Mouse (Mus musculus): ENCODE results near the gene Vrk2. TPM values are rescaled to one million over a fixed set of nuclear protein-coding genes. Genes with fewer than 3 reads are reported as not detected.

The Vrk2 gene
- polyA plus RNA-seq, 1 experiment from 2014 or later, result 12.8 TPM

DNA sequence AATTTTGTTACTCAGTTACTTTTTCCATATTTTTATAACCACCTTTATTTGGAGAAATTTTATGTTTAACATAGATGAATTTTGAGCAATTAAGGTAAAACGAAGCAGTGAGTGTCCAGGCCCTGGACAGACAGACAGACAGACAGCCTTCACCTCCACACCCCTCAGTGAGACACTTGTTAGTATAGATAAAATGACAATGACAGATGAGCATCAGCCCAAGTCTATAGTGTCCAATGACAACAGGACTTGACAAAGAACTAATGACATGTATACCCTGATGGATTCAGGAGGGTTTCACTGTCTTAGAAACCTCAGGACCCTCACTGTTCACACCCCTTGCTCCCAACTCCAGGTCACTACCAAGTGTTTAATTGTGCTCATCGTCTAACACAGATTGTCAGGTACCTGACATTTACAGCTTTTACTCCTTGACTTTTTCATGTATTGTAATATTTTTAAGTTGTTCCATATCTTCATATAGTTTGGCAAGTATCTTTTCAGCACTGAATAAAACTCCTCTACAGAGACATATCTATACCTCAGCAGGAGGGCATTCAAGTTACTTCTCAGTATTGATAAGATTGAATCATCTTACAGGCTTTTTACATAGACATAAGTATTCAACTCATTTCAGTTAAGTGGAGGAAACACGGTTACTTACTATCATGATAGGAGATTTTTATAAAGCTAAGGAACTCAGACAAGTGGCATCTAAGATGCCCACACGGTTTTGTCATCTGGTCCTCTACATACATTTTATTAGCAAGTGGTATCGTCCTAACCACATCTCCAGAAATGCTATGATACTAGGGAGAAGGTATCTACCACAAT lies 60.6 kb downstream of the Vrk2 start:
- ATAC-seq (ENCODE audit: low FRiP score, low TSS enrichment) (no peak), DNase-seq (ENCODE audit: low spot score) (no peak)
- Histone ChIP-seq H3K4me2 (replicated peaks; ENCODE audit: low read depth) (no peak overlapping the region), H3K4me3 (ENCODE audit: low read depth, low read length) (no peak overlapping the region), H3K4me1 (replicated peaks; ENCODE audit: control insufficient read depth, insufficient read depth) (no peaks in the 10 kb centered on the region), H3K27me3 (ENCODE audit: control insufficient read depth, insufficient read depth, low read length) (no peaks in the 10 kb centered on the region), H3K36me3 (ENCODE audit: control insufficient read depth, insufficient read depth, low read length) (no peaks in the 10 kb centered on the region), H3K27ac (replicated peaks) (no peak overlapping the region), H3K9ac (ENCODE audit: low read length) (no peak overlapping the region), H3K9me3 (ENCODE audit: control insufficient read depth, low read length) (no peaks in the 10 kb centered on the region)
- WGBS, result 90% methylated on average over 5 of the region's 5 CpGs
- TF ChIP-seq CTCF (IDR thresholded peaks at IDR 0.05; ENCODE audit: low read depth), result no peak
- TF ChIP-seq EP300 (optimal IDR thresholded peaks at IDR 0.05), result no peak

DNA sequence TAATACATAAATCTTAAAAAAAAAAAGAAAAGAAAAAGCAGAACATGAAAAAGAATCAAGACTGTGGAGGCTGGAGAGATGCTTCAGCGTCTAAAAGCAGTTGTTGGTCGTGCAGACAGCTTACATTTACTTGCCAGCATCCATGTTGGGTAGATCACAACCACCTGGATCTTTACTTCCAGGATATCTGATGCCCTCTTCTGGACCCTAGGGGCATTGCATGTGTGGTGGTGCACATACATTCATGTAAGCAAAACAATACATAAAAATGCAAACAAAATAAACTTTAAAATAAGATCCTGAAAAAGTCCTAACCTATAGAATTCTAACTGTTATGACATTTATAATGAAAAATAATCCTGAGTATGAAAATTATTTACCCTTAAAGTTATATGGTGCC lies 66.9 kb downstream of the Vrk2 start:
- Histone ChIP-seq H3K36me3 (ENCODE audit: control insufficient read depth, insufficient read depth, low read length) (no peaks in the 10 kb centered on the region; the same call in 1 of the 2 replicates), H3K9me3 (ENCODE audit: control insufficient read depth, low read length) (no peaks in the 10 kb centered on the region), H3K4me3 (ENCODE audit: low read depth, low read length) (no peak overlapping the region), H3K27ac (replicated peaks) (no peak overlapping the region), H3K9ac (ENCODE audit: low read length) (no peak overlapping the region), H3K4me2 (replicated peaks; ENCODE audit: low read depth) (no peak overlapping the region), H3K4me1 (replicated peaks; ENCODE audit: control insufficient read depth, insufficient read depth) (no peaks in the 10 kb centered on the region), H3K27me3 (ENCODE audit: control insufficient read depth, insufficient read depth, low read length) (no peaks in the 10 kb centered on the region)
- no peak for ATAC-seq (ENCODE audit: low FRiP score, low TSS enrichment)
- no peak for DNase-seq (ENCODE audit: low spot score)
- WGBS, result 91% methylated on average over 2 of the region's 2 CpGs
- TF ChIP-seq EP300 (optimal IDR thresholded peaks at IDR 0.05), result no peak
- peak; percentile 26; the same call in 1 of the 2 replicates for TF ChIP-seq CTCF (IDR thresholded peaks at IDR 0.05; ENCODE audit: low read depth)

GRCm38 (mm10) chr11:26518991-26519390 lies 74.8 kb downstream of the Vrk2 start:
- Histone ChIP-seq H3K36me3 (ENCODE audit: control insufficient read depth, insufficient read depth, low read length) (no peaks in the 10 kb centered on the region), H3K9me3 (ENCODE audit: control insufficient read depth, low read length) (no peaks in the 10 kb centered on the region), H3K27me3 (ENCODE audit: control insufficient read depth, insufficient read depth, low read length) (no peaks in the 10 kb centered on the region), H3K27ac (replicated peaks) (no peak overlapping the region), H3K4me2 (replicated peaks; ENCODE audit: low read depth) (no peak overlapping the region), H3K4me1 (replicated peaks; ENCODE audit: control insufficient read depth, insufficient read depth) (no peaks in the 10 kb centered on the region), H3K9ac (ENCODE audit: low read length) (no peak overlapping the region), H3K4me3 (ENCODE audit: low read depth, low read length) (no peak overlapping the region)
- DNase-seq (ENCODE audit: low spot score) (no peak), ATAC-seq (ENCODE audit: low FRiP score, low TSS enrichment) (no peak)
- TF ChIP-seq CTCF (IDR thresholded peaks at IDR 0.05; ENCODE audit: low read depth) (no peak), EP300 (optimal IDR thresholded peaks at IDR 0.05) (no peak)
- WGBS, result 74% methylated on average over 3 of the region's 3 CpGs

GRCm38 (mm10) chr11:26516086-26516485 lies 77.7 kb downstream of the Vrk2 start:
- no peaks in the 10 kb centered on the region for H3K27me3 ChIP-seq (ENCODE audit: control insufficient read depth, insufficient read depth, low read length)
- no peak overlapping the region for H3K4me2 ChIP-seq (replicated peaks; ENCODE audit: low read depth)
- no peak overlapping the region for H3K9ac ChIP-seq (ENCODE audit: low read length)
- H3K9me3 ChIP-seq (ENCODE audit: control insufficient read depth, low read length), result no peaks in the 10 kb centered on the region
- 55% methylated on average over 2 of the region's 2 CpGs for WGBS
- H3K4me3 ChIP-seq (ENCODE audit: low read depth, low read length), result no peak overlapping the region
- DNase-seq (ENCODE audit: low spot score) (no peak), ATAC-seq (ENCODE audit: low FRiP score, low TSS enrichment) (no peak)
- no peaks in the 10 kb centered on the region for H3K4me1 ChIP-seq (replicated peaks; ENCODE audit: control insufficient read depth, insufficient read depth)
- H3K36me3 ChIP-seq (ENCODE audit: control insufficient read depth, insufficient read depth, low read length), result no peaks in the 10 kb centered on the region
- TF ChIP-seq CTCF (IDR thresholded peaks at IDR 0.05; ENCODE audit: low read depth) (no peak), EP300 (optimal IDR thresholded peaks at IDR 0.05) (no peak)
- H3K27ac ChIP-seq (replicated peaks), result no peak overlapping the region

DNA sequence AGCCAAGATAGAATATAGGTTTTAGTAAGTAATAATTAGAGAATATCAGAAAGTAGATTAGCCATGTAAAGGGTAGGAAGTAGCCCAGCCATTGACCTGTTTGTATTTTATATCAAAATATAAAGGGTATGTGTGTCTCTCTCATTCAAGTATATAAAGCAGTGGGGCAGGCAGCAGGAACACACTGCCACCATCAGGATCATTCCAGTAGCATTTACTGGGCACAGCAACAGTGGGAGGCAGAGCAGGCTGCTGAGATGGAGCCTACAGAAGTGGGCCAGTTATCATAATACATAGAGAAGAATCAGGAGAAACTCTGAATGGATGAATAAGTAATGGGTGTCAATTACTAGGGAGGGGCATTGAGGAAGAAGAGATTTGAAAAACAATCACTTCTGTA lies 80.1 kb downstream of the Vrk2 start:
- Histone ChIP-seq H3K36me3 (ENCODE audit: control insufficient read depth, insufficient read depth, low read length) (no peaks in the 10 kb centered on the region), H3K4me1 (replicated peaks; ENCODE audit: control insufficient read depth, insufficient read depth) (no peaks in the 10 kb centered on the region), H3K4me2 (replicated peaks; ENCODE audit: low read depth) (no peak overlapping the region), H3K4me3 (ENCODE audit: low read depth, low read length) (no peak overlapping the region), H3K9me3 (ENCODE audit: control insufficient read depth, low read length) (no peaks in the 10 kb centered on the region), H3K27me3 (ENCODE audit: control insufficient read depth, insufficient read depth, low read length) (no peaks in the 10 kb centered on the region), H3K27ac (replicated peaks) (no peak overlapping the region), H3K9ac (ENCODE audit: low read length) (no peak overlapping the region)
- DNase-seq (ENCODE audit: low spot score), result no peak
- no peak for TF ChIP-seq EP300 (optimal IDR thresholded peaks at IDR 0.05)
- peak; percentile 53 for TF ChIP-seq CTCF (IDR thresholded peaks at IDR 0.05; ENCODE audit: low read depth)
- no peak for ATAC-seq (ENCODE audit: low FRiP score, low TSS enrichment)

GRCm38 (mm10) chr11:26495951-26496350 lies 97.8 kb downstream of the Vrk2 start:
- no peak for ATAC-seq (ENCODE audit: low FRiP score, low TSS enrichment)
- Histone ChIP-seq H3K4me2 (replicated peaks; ENCODE audit: low read depth) (no peak overlapping the region), H3K36me3 (ENCODE audit: control insufficient read depth, insufficient read depth, low read length) (no peaks in the 10 kb centered on the region), H3K27ac (replicated peaks) (no peak overlapping the region), H3K9me3 (ENCODE audit: control insufficient read depth, low read length) (no peaks in the 10 kb centered on the region), H3K9ac (ENCODE audit: low read length) (no peak overlapping the region), H3K4me1 (replicated peaks; ENCODE audit: control insufficient read depth, insufficient read depth) (no peaks in the 10 kb centered on the region), H3K27me3 (ENCODE audit: control insufficient read depth, insufficient read depth, low read length) (no peaks in the 10 kb centered on the region), H3K4me3 (ENCODE audit: low read depth, low read length) (no peak overlapping the region)
- DNase-seq (ENCODE audit: low spot score), result no peak
- TF ChIP-seq EP300 (optimal IDR thresholded peaks at IDR 0.05) (no peak), CTCF (IDR thresholded peaks at IDR 0.05; ENCODE audit: low read depth) (no peak)
- 86% methylated on average over 5 of the region's 5 CpGs for WGBS
